Mouse (Mus musculus) bone marrow, adult 2 months (tissue): ENCODE measurements around the gene Slc44a3.

Experiments used
- CTCF ChIP-seq: fragments of 200-500 bp; IDR thresholded peaks from 2 replicates; pipeline ENCODE4 v1.5.1; 2011; ENCODE audit warnings: low read length, control low read depth; ENCODE audit not compliant: control insufficient read depth, insufficient read depth
- POLR2A ChIP-seq: fragments of 200-500 bp; IDR thresholded peaks from 2 replicates; pipeline ENCODE4 v1.6.1; 2011; ENCODE audit warnings: low read depth, mild to moderate bottlenecking, control low read depth, low read length, borderline replicate concordance; ENCODE audit not compliant: control insufficient read depth

- TF ChIP-seq CTCF = no peak
- TF ChIP-seq POLR2A = no peak
These were observed 67.4 kb downstream of the Slc44a3 start for GRCm38 (mm10) chr3:121464733-121465305.
